Mouse (Mus musculus): ENCODE measurements around the gene Timm8a2.

The Timm8a2 gene

GRCm38 (mm10) chr14:122057941-122058346, 23.5 kb downstream of the Timm8a2 start:
- in situ Hi-C loops (cut with MboI, MseI): loop anchor here in 1 of 2 experiments (10.0 kb wide), 1 partner anchor 1583 kb away; the partner anchor contains the start of gene Rap2a

- in situ Hi-C loops (cut with MboI, MseI): loop anchor here (5.0 kb wide), 2 partner anchors 128 to 193 kb away; no protein-coding TSS in a partner anchor
Measured at GRCm38 (mm10) chr14:122060642-122061041, 26.2 kb downstream of the Timm8a2 start.

GRCm38 (mm10) chr14:122061376-122061775, 26.9 kb downstream of the Timm8a2 start:
- in situ Hi-C loops (cut with MboI, MseI): loop anchor here (5.0 kb wide), 2 partner anchors 129 to 194 kb away; no protein-coding TSS in a partner anchor

- in situ Hi-C loops (cut with MboI, MseI): loop anchor here (5.0 kb wide), 2 partner anchors 130 to 195 kb away; no protein-coding TSS in a partner anchor
Measured at GRCm38 (mm10) chr14:122062411-122063090, 28.1 kb downstream of the Timm8a2 start.

- in situ Hi-C loops (cut with MboI, MseI): loop anchor here (5.0 kb wide), 2 partner anchors 131 to 196 kb away; no protein-coding TSS in a partner anchor
Measured at GRCm38 (mm10) chr14:122063599-122063998, 29.1 kb downstream of the Timm8a2 start.

- in situ Hi-C loops (cut with MboI, MseI): loop anchor here (5.0 kb wide), 2 partner anchors 132 to 197 kb away; no protein-coding TSS in a partner anchor
Measured at GRCm38 (mm10) chr14:122064519-122064918, 30.0 kb downstream of the Timm8a2 start.

- in situ Hi-C loops (cut with MboI, MseI): loop anchor here in 1 of 2 experiments (5.0 kb wide), 1 partner anchor 46 kb away; no protein-coding TSS in a partner anchor
Measured at GRCm38 (mm10) chr14:122066243-122066642, 31.8 kb downstream of the Timm8a2 start.

- in situ Hi-C loops (cut with MboI, MseI): loop anchor here in 1 of 2 experiments (5.0 kb wide), 1 partner anchor 44 kb away; no protein-coding TSS in a partner anchor
Measured at GRCm38 (mm10) chr14:122068036-122068435, 33.6 kb downstream of the Timm8a2 start.

- in situ Hi-C loops (cut with MboI, MseI): loop anchor here in 1 of 2 experiments (5.0 kb wide), 1 partner anchor 43 kb away; no protein-coding TSS in a partner anchor
Measured at GRCm38 (mm10) chr14:122068801-122069695, 34.6 kb downstream of the Timm8a2 start.

- in situ Hi-C loops (cut with MboI, MseI): loop anchor here (5.0 to 10.0 kb wide), 2 partner anchors 42 to 325 kb away; no protein-coding TSS in a partner anchor
Measured at GRCm38 (mm10) chr14:122069948-122070347, 35.5 kb downstream of the Timm8a2 start.

- in situ Hi-C loops (cut with MboI, MseI): loop anchor here in 1 of 2 experiments (10.0 kb wide), 1 partner anchor 321 kb away; no protein-coding TSS in a partner anchor
Measured at GRCm38 (mm10) chr14:122073422-122073821, 38.9 kb downstream of the Timm8a2 start.

GRCm38 (mm10) chr14:122074360-122074759, 39.9 kb downstream of the Timm8a2 start:
- in situ Hi-C loops (cut with MboI, MseI): loop anchor here in 1 of 2 experiments (10.0 kb wide), 1 partner anchor 320 kb away; no protein-coding TSS in a partner anchor

- in situ Hi-C loops (cut with MboI, MseI): loop anchor here in 1 of 2 experiments (10.0 kb wide), 1 partner anchor 319 kb away; no protein-coding TSS in a partner anchor
Measured at GRCm38 (mm10) chr14:122075485-122076200, 41.2 kb downstream of the Timm8a2 start.

- in situ Hi-C loops (cut with MboI, MseI): loop anchor here in 1 of 2 experiments (10.0 kb wide), 1 partner anchor 318 kb away; no protein-coding TSS in a partner anchor
Measured at GRCm38 (mm10) chr14:122077017-122077416, 42.5 kb downstream of the Timm8a2 start.

GRCm38 (mm10) chr14:122079428-122079827, 45.0 kb downstream of the Timm8a2 start:
- in situ Hi-C loops (cut with MboI, MseI): loop anchor here in 1 of 2 experiments (10.0 kb wide), 1 partner anchor 315 kb away; no protein-coding TSS in a partner anchor

- in situ Hi-C loops (cut with MboI, MseI): loop anchor here in 1 of 2 experiments (10.0 kb wide), 1 partner anchor 315 kb away; no protein-coding TSS in a partner anchor
Measured at GRCm38 (mm10) chr14:122079921-122080320, 45.4 kb downstream of the Timm8a2 start.

- in situ Hi-C loops (cut with MboI, MseI): no loop called here
Measured at GRCm38 (mm10) chr14:122081308-122081707, 46.8 kb downstream of the Timm8a2 start.

- in situ Hi-C loops (cut with MboI, MseI): no loop called here
Measured at GRCm38 (mm10) chr14:122083499-122083898, 49.0 kb downstream of the Timm8a2 start.

GRCm38 (mm10) chr14:122087956-122088355, 53.5 kb downstream of the Timm8a2 start:
- in situ Hi-C loops (cut with MboI, MseI): no loop called here
